30 mouse cellular contexts compared by ENCODE assay signal in the genomic region with DNA sequence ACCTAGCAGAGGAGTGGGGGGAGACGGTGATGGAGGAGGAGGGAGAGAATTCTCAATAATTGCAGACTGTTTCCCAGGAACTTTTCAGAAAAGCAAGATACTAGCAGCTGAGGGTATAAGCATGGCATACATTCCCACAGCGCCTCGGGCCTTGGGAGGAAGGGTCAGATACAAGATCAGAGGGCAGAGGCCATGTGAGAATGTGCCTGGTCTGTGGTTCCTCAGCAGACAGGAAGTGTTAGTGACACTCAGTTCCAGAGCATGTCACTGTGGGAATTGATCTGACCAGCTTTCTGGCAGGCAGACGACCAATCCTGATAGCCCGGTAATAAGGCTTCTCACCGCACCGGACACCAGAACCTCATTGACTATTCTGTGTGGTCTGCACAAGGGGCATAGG.
DNase-seq lines count a peak whose midpoint lies in the region; ATAC-seq and TF ChIP-seq lines count a peak whose summit lies in the region.
"Had no signal": no experiment of that assay in that cellular context is flagged by ENCODE, and none has a peak within 500 bp of the region (broad histone marks: within the 10 kb centered on the region; RNA-seq: fewer than 3 reads in every experiment).

No protein-coding gene starts in this region.

- no peak overlapping the region for H3K4me2 ChIP-seq in lung, embryonic 14.5 days
- no peak overlapping the region for H3K4me2 ChIP-seq in liver, postnatal 0 days (ENCODE audit: low read depth, low read length)
- H3K4me2 ChIP-seq: forebrain, embryonic 12.5 days; intestine, embryonic 15.5 days; limb, embryonic 13.5 days; liver, embryonic 11.5 days; midbrain, embryonic 15.5 days; neural tube, embryonic 12.5 days had no signal

- H3K4me3 ChIP-seq in lung, embryonic 14.5 days (ENCODE audit: low read depth, low read length) = no peak overlapping the region
- H3K4me3 ChIP-seq in brown adipose tissue, adult 24 weeks (ENCODE audit: insufficient read depth, low read depth, low read length) = no peak overlapping the region
- no peak overlapping the region for H3K4me3 ChIP-seq in liver, postnatal 0 days (ENCODE audit: low read depth, low read length)
- H3K4me3 ChIP-seq: erythroblast, embryonic 14.5 days; forebrain, embryonic 12.5 days; intestine, embryonic 15.5 days; layer of hippocampus, adult 2 months; left cerebral cortex, adult 2 months; limb, embryonic 13.5 days; midbrain, embryonic 15.5 days; neural tube, embryonic 12.5 days had no signal

- DNase-seq in embryo, embryonic 10 days (ENCODE audit: low spot score) = peak; percentile 64
- no peak for DNase-seq in embryo, embryonic 11 days
- DNase-seq in lung, embryonic 14.5 days = peak; percentile 41
- no peak for DNase-seq in lung, adult 18-20 months
- DNase-seq in lung, postnatal 25 days (ENCODE audit: low spot score) = peak; percentile 48
- DNase-seq in right cerebral cortex, postnatal 4 days = no peak
- DNase-seq in liver, postnatal 0 days = no peak
- DNase-seq: adrenal gland, adult 8-10 months; cerebellum, adult 11 months; cerebellum, adult 9-10 months; cerebellum, postnatal 36 days; forebrain, postnatal 0 days; gastrocnemius, postnatal 14 days; kidney, adult 2 months; kidney, postnatal 36 days; right cerebral cortex, adult 18-20 months; thymus, adult 2 months; thymus, postnatal 36 days had no signal

- H3K9me3 ChIP-seq in lung, embryonic 14.5 days (ENCODE audit: low read depth, low read length) = no peaks in the 10 kb centered on the region; the same call in 1 of the 2 replicates
- H3K9me3 ChIP-seq in liver, postnatal 0 days (ENCODE audit: low read length) = no peaks in the 10 kb centered on the region
- H3K9me3 ChIP-seq: forebrain, embryonic 12.5 days; intestine, embryonic 15.5 days; limb, embryonic 13.5 days; midbrain, embryonic 15.5 days; neural tube, embryonic 12.5 days had no signal

- H3K4me1 ChIP-seq in lung, embryonic 14.5 days (ENCODE audit: insufficient read depth) = peaks cover 35% of the 10 kb centered on the region
- peaks cover 13% of the 10 kb centered on the region for H3K4me1 ChIP-seq in brown adipose tissue, adult 24 weeks (ENCODE audit: control insufficient read depth, insufficient read depth, insufficient read length, low read length)
- peaks cover 4% of the 10 kb centered on the region; the same call in 1 of the 2 replicates for H3K4me1 ChIP-seq in liver, postnatal 0 days (ENCODE audit: insufficient read depth)

- no peak overlapping the region for H3K9ac ChIP-seq in lung, embryonic 14.5 days
- H3K9ac ChIP-seq in liver, postnatal 0 days (replicated peaks) = no peak overlapping the region
- H3K9ac ChIP-seq: forebrain, embryonic 12.5 days; forebrain, postnatal 0 days; intestine, embryonic 15.5 days; limb, embryonic 13.5 days; midbrain, embryonic 15.5 days; neural tube, embryonic 12.5 days had no signal

- TF ChIP-seq CTCF in lung, embryonic 14.5 days (IDR thresholded peaks at IDR 0.05; ENCODE audit: low read depth) = no peak
- TF ChIP-seq CTCF in liver, postnatal 0 days (IDR thresholded peaks at IDR 0.05; ENCODE audit: low read depth) = no peak

- no peak for ATAC-seq in lung, embryonic 14.5 days (ENCODE audit: insufficient read depth)
- no peak for ATAC-seq in liver, postnatal 0 days
- ATAC-seq: forebrain, postnatal 0 days; hindbrain, postnatal 0 days; intestine, embryonic 15.5 days; midbrain, embryonic 15.5 days had no signal

- no peaks in the 10 kb centered on the region for H3K36me3 ChIP-seq in lung, embryonic 14.5 days (ENCODE audit: insufficient read depth)
- no peaks in the 10 kb centered on the region for H3K36me3 ChIP-seq in liver, postnatal 0 days (replicated peaks; ENCODE audit: insufficient read depth, low read length)
- H3K36me3 ChIP-seq: forebrain, embryonic 12.5 days; intestine, embryonic 15.5 days; limb, embryonic 13.5 days; midbrain, embryonic 15.5 days; neural tube, embryonic 12.5 days had no signal

- no peak for TF ChIP-seq EP300 in liver, postnatal 0 days (IDR thresholded peaks at IDR 0.05; ENCODE audit: low read depth)

- 58% methylated on average over 7 of the region's 7 CpGs for WGBS in lung, embryonic 14.5 days
- 61% methylated on average over 7 of the region's 7 CpGs for WGBS in liver, postnatal 0 days (ENCODE audit: insufficient replicate concordance)

- no peak overlapping the region for H3K27ac ChIP-seq in lung, embryonic 14.5 days (ENCODE audit: low read depth)
- H3K27ac ChIP-seq in brown adipose tissue, adult 24 weeks (replicated peaks; ENCODE audit: low read depth, low read length) = peak overlapping the region; percentile 60
- no peak overlapping the region for H3K27ac ChIP-seq in liver, postnatal 0 days (ENCODE audit: low read depth)
- H3K27ac ChIP-seq: forebrain, embryonic 12.5 days; hindbrain, postnatal 0 days; intestine, embryonic 15.5 days; layer of hippocampus, adult 2 months; left cerebral cortex, adult 2 months; limb, embryonic 13.5 days; midbrain, embryonic 15.5 days; neural tube, embryonic 12.5 days had no signal

- H3K27me3 ChIP-seq in lung, embryonic 14.5 days (ENCODE audit: insufficient read depth, low read length) = no peaks in the 10 kb centered on the region
- no peaks in the 10 kb centered on the region for H3K27me3 ChIP-seq in liver, postnatal 0 days (ENCODE audit: insufficient read depth, low read length)
- H3K27me3 ChIP-seq: CH12.LX; neural tube, embryonic 12.5 days had no signal

Comparison
In these comparisons a context has a peak if more than half of its experiments do, and no peak if none do; other contexts are left out.
1. DNase-seq: peak in embryo, embryonic 10 days (single experiment), lung, embryonic 14.5 days (single experiment) and lung, postnatal 25 days (single experiment); none in embryo, embryonic 11 days (single experiment), lung, adult 18-20 months (0 of 2), right cerebral cortex, postnatal 4 days (single experiment) and liver, postnatal 0 days (single experiment).